Mouse (Mus musculus) kidney, adult 11 months (tissue): ENCODE data around the gene Limd1.

Experiments used
- DNase-seq: peaks from one replicate; pipeline ENCODE4 v3.0.0; 2022

Limd1 gene

GRCm38 (mm10) chr9:123516641-123517385, 38.3 kb downstream of the Limd1 start:
- no peak for DNase-seq

- no peak for DNase-seq
Measured at GRCm38 (mm10) chr9:123518969-123519894, 40.7 kb downstream of the Limd1 start.

- no peak for DNase-seq
Measured at GRCm38 (mm10) chr9:123520735-123521134, 42.2 kb downstream of the Limd1 start.

- no peak for DNase-seq
Measured at GRCm38 (mm10) chr9:123523676-123524075, 45.2 kb downstream of the Limd1 start.

- DNase-seq = no peak
Measured at GRCm38 (mm10) chr9:123525095-123525494, 46.6 kb downstream of the Limd1 start.

- DNase-seq = no peak
Measured at GRCm38 (mm10) chr9:123526502-123526901, 48.0 kb downstream of the Limd1 start.

GRCm38 (mm10) chr9:123528087-123528925, 49.8 kb downstream of the Limd1 start:
- DNase-seq = peak; percentile 43

GRCm38 (mm10) chr9:123528926-123529295, 50.4 kb downstream of the Limd1 start:
- peak; percentile 57 for DNase-seq

- DNase-seq = peak; percentile 99
Measured at GRCm38 (mm10) chr9:123529392-123530157, 51.1 kb downstream of the Limd1 start, which contains the start of gene Sacm1l. Gene Sacm1l, plus strand, starts transcription at chr9:123529759.

- no peak for DNase-seq
Measured at GRCm38 (mm10) chr9:123530158-123530475, 51.6 kb downstream of the Limd1 start.

- no peak for DNase-seq
Measured at GRCm38 (mm10) chr9:123530566-123531130, 52.1 kb downstream of the Limd1 start.

- no peak for DNase-seq
Measured at GRCm38 (mm10) chr9:123531234-123531633, 52.7 kb downstream of the Limd1 start.

- DNase-seq = no peak
Measured at GRCm38 (mm10) chr9:123536613-123537012, 58.1 kb downstream of the Limd1 start.

- no peak for DNase-seq
Measured at GRCm38 (mm10) chr9:123538189-123538588, 59.7 kb downstream of the Limd1 start.

- DNase-seq = no peak
Measured at GRCm38 (mm10) chr9:123539093-123539492, 60.6 kb downstream of the Limd1 start.

GRCm38 (mm10) chr9:123539823-123540222, 61.3 kb downstream of the Limd1 start:
- peak; percentile 50 for DNase-seq

GRCm38 (mm10) chr9:123554599-123554998, 76.1 kb downstream of the Limd1 start:
- no peak for DNase-seq
